Mouse (Mus musculus): ENCODE data around the gene Adig. TPM values are rescaled to one million over a fixed set of nuclear protein-coding genes. Genes with fewer than 3 reads are reported as not detected.
A peak's percentile ranks its signal among the peaks of the same experiment; 100 is the strongest.

Gene Adig
- total RNA-seq, 2 experiments from 2014 or later: not detected

- DNase-seq (ENCODE audit: extremely low spot score in 1 of 2, low spot score in 2 of 2): peak; percentile 53 to 67
Observed at GRCm38 (mm10) chr2:158534090-158534489, 31.7 kb downstream of the Adig start.

GRCm38 (mm10) chr2:158534559-158534958, 32.1 kb downstream of the Adig start:
- intact Hi-C loops (cut with DNase I): no loop called here
- no peak for DNase-seq (ENCODE audit: extremely low spot score in 1 of 2, low spot score in 2 of 2)

More at GRCm38 (mm10) chr2:158534090-158534489, 31.7 kb downstream of the Adig start:
- intact Hi-C loops (cut with DNase I): no loop called here

- DNase-seq (ENCODE audit: extremely low spot score in 1 of 2, low spot score in 2 of 2): no peak
- intact Hi-C loops (cut with DNase I): loop anchor here (10.0 kb wide), 2 partner anchors 215 to 325 kb away; no protein-coding TSS in a partner anchor
Observed at GRCm38 (mm10) chr2:158539433-158540305, 37.3 kb downstream of the Adig start.

GRCm38 (mm10) chr2:158541286-158541685, 38.9 kb downstream of the Adig start:
- intact Hi-C loops (cut with DNase I): loop anchor here (10.0 kb wide), 2 partner anchors 214 to 324 kb away; no protein-coding TSS in a partner anchor
- no peak for DNase-seq (ENCODE audit: extremely low spot score in 1 of 2, low spot score in 2 of 2)

GRCm38 (mm10) chr2:158545266-158545665, 42.9 kb downstream of the Adig start:
- intact Hi-C loops (cut with DNase I): loop anchor here (10.0 kb wide), 2 partner anchors 210 to 320 kb away; no protein-coding TSS in a partner anchor
- no peak for DNase-seq (ENCODE audit: extremely low spot score in 1 of 2, low spot score in 2 of 2)

GRCm38 (mm10) chr2:158546751-158547150, 44.3 kb downstream of the Adig start:
- intact Hi-C loops (cut with DNase I): loop anchor here (2.0 to 10.0 kb wide), 3 partner anchors 82 to 318 kb away; no protein-coding TSS in a partner anchor
- DNase-seq (ENCODE audit: extremely low spot score in 1 of 2, low spot score in 2 of 2): peak; percentile 73 to 85

- intact Hi-C loops (cut with DNase I): loop anchor here (5.0 kb wide), 1 partner anchor 62 kb away; the partner anchor contains the start of gene Slc32a1
- DNase-seq (ENCODE audit: extremely low spot score in 1 of 2, low spot score in 2 of 2): peak; percentile 60 to 86
Observed at GRCm38 (mm10) chr2:158550067-158550466, 47.7 kb downstream of the Adig start.

GRCm38 (mm10) chr2:158554366-158554765, 52.0 kb downstream of the Adig start:
- intact Hi-C loops (cut with DNase I): loop anchor here (5.0 kb wide), 1 partner anchor 58 kb away; the partner anchor contains the start of gene Slc32a1
- DNase-seq (ENCODE audit: extremely low spot score in 1 of 2, low spot score in 2 of 2): no peak

- peak in 1 of 2 experiments; percentile 61 for DNase-seq (ENCODE audit: extremely low spot score in 1 of 2, low spot score in 2 of 2)
- intact Hi-C loops (cut with DNase I): no loop called here
Observed at GRCm38 (mm10) chr2:158555252-158555651, 52.8 kb downstream of the Adig start.

GRCm38 (mm10) chr2:158555812-158556211, 53.4 kb downstream of the Adig start:
- intact Hi-C loops (cut with DNase I): no loop called here

GRCm38 (mm10) chr2:158556225-158556624, 53.8 kb downstream of the Adig start:
- intact Hi-C loops (cut with DNase I): no loop called here
- DNase-seq (ENCODE audit: extremely low spot score in 1 of 2, low spot score in 2 of 2): peak; percentile 68 to 73

More at GRCm38 (mm10) chr2:158555812-158556211, 53.4 kb downstream of the Adig start:
- no peak for DNase-seq (ENCODE audit: extremely low spot score in 1 of 2, low spot score in 2 of 2)

- no peak for DNase-seq (ENCODE audit: extremely low spot score in 1 of 2, low spot score in 2 of 2)
- intact Hi-C loops (cut with DNase I): no loop called here
Observed at GRCm38 (mm10) chr2:158556750-158557149, 54.3 kb downstream of the Adig start.

Other genes with a start within 250 kb of the Adig start
- not detected for gene Bpi, start 244.5 kb upstream of the Adig start, total RNA-seq (2021)
- 1 to 10 TPM; 2.1 to 5.7 TPM for gene Lbp, start 196.1 kb upstream of the Adig start, total RNA-seq (2021)
- gene Snhg11, start 127.0 kb upstream of the Adig start, total RNA-seq (2021): 100 to 1,000 TPM; 560 to 613 TPM
- 10 to 100 TPM; 77.3 to 84.0 TPM for gene Ralgapb, start 92.8 kb upstream of the Adig start, total RNA-seq (2021)
- not detected for gene Arhgap40, start 10.2 kb downstream of the Adig start, total RNA-seq (2021)
- gene Slc32a1, start 108.2 kb downstream of the Adig start, total RNA-seq (2021): 10 to 100 TPM; 80.8 to 96.0 TPM
- 10 to 100 TPM in 1 of 2 experiments, 1 to 10 TPM in 1; 9.7 to 11.7 TPM for gene Actr5, start 122.3 kb downstream of the Adig start, total RNA-seq (2021)
- 10 to 100 TPM; 51.1 to 54.5 TPM for gene Ppp1r16b, start 162.8 kb downstream of the Adig start, total RNA-seq (2021)